Mouse (Mus musculus): Measurements from ENCODE around the gene Slc29a2. TPM values are rescaled to one million over a fixed set of nuclear protein-coding genes. Genes with fewer than 3 reads are reported as not detected.

Gene Slc29a2
- total RNA-seq, 2 experiments from 2014 or later: 20.0 to 20.8 TPM

Other genes with a start within 250 kb of the Slc29a2 start
- 10 to 100 TPM; 46.1 to 48.4 TPM for gene Rbm4, start 230.0 kb upstream of the Slc29a2 start, total RNA-seq (2021)
- 10 to 100 TPM; 21.8 to 24.1 TPM for gene Gm21992, start 212.2 kb upstream of the Slc29a2 start, total RNA-seq (2021)
- 10 to 100 TPM; 34.0 to 39.3 TPM for gene Rbm14, start 212.2 kb upstream of the Slc29a2 start, total RNA-seq (2021)
- gene Ccs, start 184.5 kb upstream of the Slc29a2 start, total RNA-seq (2021): 10 to 100 TPM; 31.4 to 31.7 TPM
- under 1 TPM in 1 of 2 experiments, not detected in 1; 0.11 TPM for gene Ccdc87, start 184.5 kb upstream of the Slc29a2 start, total RNA-seq (2021)
- gene Ctsf, start 168.7 kb upstream of the Slc29a2 start, total RNA-seq (2021): 10 to 100 TPM; 24.9 to 25.9 TPM
- 1 to 10 TPM in 1 of 2 experiments, under 1 TPM in 1; 0.38 to 2.2 TPM for gene Actn3, start 146.0 kb upstream of the Slc29a2 start, total RNA-seq (2021)
- gene Zdhhc24, start 145.2 kb upstream of the Slc29a2 start, total RNA-seq (2021): 1 to 10 TPM; 4.8 to 5.2 TPM
- 1 to 10 TPM; 4.3 to 4.6 TPM for gene Bbs1, start 117.2 kb upstream of the Slc29a2 start, total RNA-seq (2021)
- 10 to 100 TPM; 39.7 to 40.2 TPM for gene Dpp3, start 95.6 kb upstream of the Slc29a2 start, total RNA-seq (2021)
- 1 to 10 TPM in 1 of 2 experiments, under 1 TPM in 1; 0.71 to 1.2 TPM for gene Peli3, start 80.7 kb upstream of the Slc29a2 start, total RNA-seq (2021)
- gene Mrpl11, start 61.7 kb upstream of the Slc29a2 start, total RNA-seq (2021): 10 to 100 TPM; 60.9 to 63.8 TPM
- under 1 TPM; 0.57 to 0.68 TPM for gene Npas4, start 33.5 kb upstream of the Slc29a2 start, total RNA-seq (2021)
- 10 to 100 TPM; 33.0 to 36.8 TPM for gene B4gat1, start 15.0 kb downstream of the Slc29a2 start, total RNA-seq (2021)
- gene AC124502.3, start 15.0 kb downstream of the Slc29a2 start, total RNA-seq (2021): 1 to 10 TPM; 1.6 to 2.0 TPM
- 10 to 100 TPM; 16.7 to 18.2 TPM for gene Brms1, start 17.5 kb downstream of the Slc29a2 start, total RNA-seq (2021)
- gene Rin1, start 26.6 kb downstream of the Slc29a2 start, total RNA-seq (2021): 1 to 10 TPM; 2.2 to 2.9 TPM
- 10 to 100 TPM; 25.8 to 27.1 TPM for gene Cd248, start 44.2 kb downstream of the Slc29a2 start, total RNA-seq (2021)
- gene Tmem151a, start 61.7 kb downstream of the Slc29a2 start, total RNA-seq (2021): 1 to 10 TPM; 3.8 to 4.1 TPM
- 10 to 100 TPM; 70.2 to 72.5 TPM for gene Yif1a, start 64.7 kb downstream of the Slc29a2 start, total RNA-seq (2021)
- 1 to 10 TPM; 1.8 to 2.1 TPM for gene Cnih2, start 74.7 kb downstream of the Slc29a2 start, total RNA-seq (2021)
- 100 to 1,000 TPM; 188 to 191 TPM for gene Rab1b, start 83.2 kb downstream of the Slc29a2 start, total RNA-seq (2021)
- 10 to 100 TPM; 43.7 to 43.8 TPM for gene Klc2, start 94.7 kb downstream of the Slc29a2 start, total RNA-seq (2021)
- gene Pacs1, start 249.3 kb downstream of the Slc29a2 start, total RNA-seq (2021): 10 to 100 TPM; 27.6 to 28.7 TPM

Data from heart, postnatal 4 days (tissue).